Mouse (Mus musculus) CD4-positive, CD25-positive, alpha-beta regulatory T cell, adult 9 weeks (primary cell): ENCODE measurements around the gene Ift172. TPM values are rescaled to one million over a fixed set of nuclear protein-coding genes. Genes with fewer than 3 reads are reported as not detected.

Experiments used
- polyA plus RNA-seq: library from polyadenylated mRNA; unstranded; fragments of 100-300 nt; shearing (Covaris generic); gene quantifications from one replicate; pipeline ENCODE4 v1.2.1, GENCODE M21; 2017

Ift172 gene
- polyA plus RNA-seq, result 10.2 TPM

GRCm38 (mm10) chr5:31290521-31291360, at the start of gene Ift172:
Gene Ift172, minus strand, starts transcription at chr5:31291116.

GRCm38 (mm10) chr5:31297047-31297757, 6.3 kb upstream of the Ift172 start, which contains the start of gene Gckr:
Gene Gckr, plus strand, starts transcription at chr5:31297443.

GRCm38 (mm10) chr5:31295606-31296141, 4.8 kb upstream of the Ift172 start, which contains the start of gene Fndc4:
Gene Fndc4, minus strand, starts transcription at chr5:31296080.

GRCm38 (mm10) chr5:31251541-31252101, 39.3 kb downstream of the Ift172 start, which contains the start of gene Krtcap3:
Gene Krtcap3, plus strand, starts transcription at chr5:31251691.

GRCm38 (mm10) chr5:31240637-31241521, 50.0 kb downstream of the Ift172 start, which contains the start of the genes Nrbp1 and Gm9970:
Gene Nrbp1, plus strand, starts transcription at chr5:31240864.
Gene Gm9970, minus strand, starts transcription at chr5:31241232.

GRCm38 (mm10) chr5:31220448-31221303, 70.2 kb downstream of the Ift172 start, which contains the start of gene Ppm1g:
Gene Ppm1g, minus strand, starts transcription at chr5:31220687.

Other genes starting within 250 kb of the Ift172 start
- gene Atraid, start 242.8 kb downstream of the Ift172 start, polyA plus RNA-seq, result 117 TPM
- gene Slc5a6, start 242.2 kb downstream of the Ift172 start, polyA plus RNA-seq, result 12.3 TPM
- 23.1 TPM for gene Cad, start 236.3 kb downstream of the Ift172 start, polyA plus RNA-seq
- not detected for gene Dnajc5g, start 184.8 kb downstream of the Ift172 start, polyA plus RNA-seq
- 1.4 TPM for gene Slc30a3, start 182.9 kb downstream of the Ift172 start, polyA plus RNA-seq
- not detected for gene Trim54, start 174.4 kb downstream of the Ift172 start, polyA plus RNA-seq
- gene Ucn, start 152.3 kb downstream of the Ift172 start, polyA plus RNA-seq, result not detected
- gene Mpv17, start 136.9 kb downstream of the Ift172 start, polyA plus RNA-seq, result 46.5 TPM
- 2.3 TPM for gene Gm29609, start 111.2 kb downstream of the Ift172 start, polyA plus RNA-seq
- 116 TPM for gene Gtf3c2, start 111.0 kb downstream of the Ift172 start, polyA plus RNA-seq
- 154 TPM for gene Snx17, start 97.9 kb downstream of the Ift172 start, polyA plus RNA-seq
- 85.1 TPM for gene Eif2b4, start 97.7 kb downstream of the Ift172 start, polyA plus RNA-seq
- gene Zfp513, start 88.8 kb downstream of the Ift172 start, polyA plus RNA-seq, result 18.3 TPM
- 39.9 TPM for gene Ppm1g, start 70.4 kb downstream of the Ift172 start, polyA plus RNA-seq
- gene Nrbp1, start 50.3 kb downstream of the Ift172 start, polyA plus RNA-seq, result 205 TPM
- gene Gm9970, start 49.9 kb downstream of the Ift172 start, polyA plus RNA-seq, result not detected
- 54.3 TPM for gene Krtcap3, start 39.4 kb downstream of the Ift172 start, polyA plus RNA-seq
- not detected for gene Fndc4, start 5.0 kb upstream of the Ift172 start, polyA plus RNA-seq
- not detected for gene Gckr, start 6.3 kb upstream of the Ift172 start, polyA plus RNA-seq
- gene Zfp512, start 161.3 kb upstream of the Ift172 start, polyA plus RNA-seq, result 59.6 TPM
- not detected for gene 4930548H24Rik, start 194.6 kb upstream of the Ift172 start, polyA plus RNA-seq
- 45.2 TPM for gene Gpn1, start 203.6 kb upstream of the Ift172 start, polyA plus RNA-seq
- gene Slc4a1ap, start 235.9 kb upstream of the Ift172 start, polyA plus RNA-seq, result 48.0 TPM
- gene Supt7l, start 236.7 kb upstream of the Ift172 start, polyA plus RNA-seq, result 24.6 TPM